Mouse (Mus musculus) intestine, embryonic 14.5 days (tissue): ENCODE results near the gene Gm11562. TPM values are rescaled to one million over a fixed set of nuclear protein-coding genes. Genes with fewer than 3 reads are reported as not detected.
"Not testable (repeated sequence)": the region's sequence is repeated elsewhere in the genome, so short reads cannot be mapped to it uniquely, and the experiment has no call there.

ENCODE experiments used
- ATAC-seq: fragments of 200-750 bp; cut with Nextera tagmentation; replicated peaks from 2 replicates; pipeline ENCODE4 v1.8.0; 2017; ENCODE audit warnings: low read depth, moderate number of reproducible peaks, moderate TSS enrichment, moderate library complexity; ENCODE audit not compliant: low FRiP score, low TSS enrichment
- DNase-seq: peaks from one replicate; pipeline ENCODE4 v3.0.0-alpha.2; 2018; ENCODE audit warnings: low spot score
- H3K27ac ChIP-seq: fragments of 300-500 bp; sonication (generic); 2 replicates; pipeline ENCODE4 v1.5.1; 2014; ENCODE audit warnings: low read depth, mild to moderate bottlenecking, control low read depth
- H3K27me3 ChIP-seq: fragments of 300-500 bp; sonication (generic); replicated peaks from 2 replicates; pipeline ENCODE4 v1.6.1; 2014; ENCODE audit warnings: low read length, control low read depth; ENCODE audit not compliant: control insufficient read depth, insufficient read depth
- H3K36me3 ChIP-seq: fragments of 300-500 bp; sonication (generic); 2 replicates; pipeline ENCODE4 v1.6.1; 2014; ENCODE audit warnings: low read length, control low read depth; ENCODE audit not compliant: control insufficient read depth, insufficient read depth
- H3K4me1 ChIP-seq: fragments of 300-500 bp; sonication (generic); replicated peaks from 2 replicates; pipeline ENCODE4 v1.6.1; 2014; ENCODE audit warnings: low read length, control low read depth, mixed read lengths; ENCODE audit not compliant: control insufficient read depth, insufficient read depth
- H3K4me2 ChIP-seq: fragments of 300-500 bp; sonication (generic); 2 replicates; pipeline ENCODE4 v1.6.1; 2014; ENCODE audit warnings: low read length
- H3K4me3 ChIP-seq: fragments of 300-500 bp; sonication (generic); 2 replicates; pipeline ENCODE4 v1.5.1; 2014; ENCODE audit warnings: low read depth, low read length, control low read depth, mixed read lengths
- H3K9ac ChIP-seq: fragments of 300-500 bp; sonication (generic); 2 replicates; pipeline ENCODE4 v1.6.1; 2014; ENCODE audit warnings: mild to moderate bottlenecking, low read length
- H3K9me3 ChIP-seq: fragments of 300-500 bp; sonication (generic); 2 replicates; pipeline ENCODE4 v1.6.1; 2016; ENCODE audit warnings: low read length, control low read depth; ENCODE audit not compliant: control insufficient read depth
- WGBS: fragments of 180-500 bp; shearing (Covaris S2); extraction: QIAGEN DNeasy Blood & Tissue Kit; methylation state at CpG from one replicate; pipeline ENCODE4 v1.1.7; 2014; 5-methylcytosine and 5-hydroxymethylcytosine counted together
- polyA plus RNA-seq: library from polyadenylated mRNA; unstranded; fragments of >200 nt; fragmentation: Nextera tagmentation; extraction: Ambion mirVana; gene quantifications from 2 replicates; pipeline ENCODE4 v1.2.1, GENCODE M21; 2014

The Gm11562 gene
- polyA plus RNA-seq: not detected in 2 replicates

GRCm38 (mm10) chr11:99620335-99620734, at the start of gene Gm11562:
Gene Gm11562, minus strand, starts transcription at chr11:99620435.
- Histone ChIP-seq H3K4me1 (no peaks in the 10 kb centered on the region), H3K4me3 (no peak within 1 kb of the TSS), H3K4me2 (no peak within 1 kb of the TSS), H3K27me3 (no peaks in the 10 kb centered on the region), H3K27ac (no peak within 1 kb of the TSS), H3K9ac (no peak within 1 kb of the TSS), H3K9me3 (no peaks in the 10 kb centered on the region), H3K36me3 (no peaks in the 10 kb centered on the region)
- 77% methylated on average over 2 of the region's 2 CpGs for WGBS
- DNase-seq (no peak), ATAC-seq (no peak)

DNA sequence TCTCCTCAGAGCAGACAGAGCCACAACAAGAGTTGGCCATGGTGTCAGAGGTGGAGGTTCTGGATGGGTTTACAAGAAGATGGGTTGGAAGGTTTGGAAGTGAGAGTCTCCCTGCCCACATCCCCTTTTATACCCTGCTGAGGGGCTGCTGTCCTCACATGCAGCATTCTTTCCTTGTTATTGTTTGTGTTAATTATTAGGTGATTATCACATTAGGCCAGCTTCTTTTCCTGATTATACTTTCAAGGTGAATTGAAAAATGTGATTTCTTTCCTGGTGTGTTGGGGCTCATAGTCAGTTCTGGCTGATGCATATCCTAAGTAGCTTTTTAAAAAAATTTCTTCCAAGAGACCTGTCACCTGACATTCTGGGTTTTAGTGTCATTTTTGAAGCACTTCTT, 45.6 kb upstream of the Gm11562 start, which contains the start of gene Krtap4-6:
TSS of gene Krtap4-6 (minus strand) at position 101 of the 400 bp plus-strand sequence.
- no peak within 1 kb of the TSS for H3K4me2 ChIP-seq
- H3K4me3 ChIP-seq: no peak within 1 kb of the TSS
- no peaks in the 10 kb centered on the region for H3K9me3 ChIP-seq
- no peaks in the 10 kb centered on the region for H3K36me3 ChIP-seq
- H3K9ac ChIP-seq: no peak within 1 kb of the TSS
- H3K4me1 ChIP-seq: no peaks in the 10 kb centered on the region
- DNase-seq (no peak), ATAC-seq (no peak)
- H3K27me3 ChIP-seq: no peaks in the 10 kb centered on the region
- no peak within 1 kb of the TSS for H3K27ac ChIP-seq

- WGBS: 85% methylated on average over 10 of the region's 10 CpGs
- ATAC-seq: no peak
- Histone ChIP-seq H3K9ac (no peak overlapping the region), H3K27me3 (no peaks in the 10 kb centered on the region), H3K9me3 (no peaks in the 10 kb centered on the region), H3K36me3 (no peaks in the 10 kb centered on the region), H3K27ac (no peak overlapping the region), H3K4me1 (no peaks in the 10 kb centered on the region), H3K4me3 (no peak overlapping the region), H3K4me2 (no peak overlapping the region)
- no peak for DNase-seq
These were observed 42.6 kb upstream of the Gm11562 start for GRCm38 (mm10) chr11:99662802-99663201.

- ATAC-seq (no peak), DNase-seq (no peak)
- Histone ChIP-seq H3K4me1 (no peaks in the 10 kb centered on the region), H3K9me3 (no peaks in the 10 kb centered on the region), H3K27me3 (no peaks in the 10 kb centered on the region), H3K4me3 (no peak overlapping the region), H3K4me2 (no peak overlapping the region), H3K9ac (no peak overlapping the region), H3K27ac (no peak overlapping the region), H3K36me3 (no peaks in the 10 kb centered on the region)
- 80% methylated on average over 4 of the region's 4 CpGs for WGBS
These were observed 39.0 kb upstream of the Gm11562 start for GRCm38 (mm10) chr11:99659256-99659655.

GRCm38 (mm10) chr11:99658467-99659010, 38.3 kb upstream of the Gm11562 start, which contains the start of gene Gm11563:
Gene Gm11563, minus strand, starts transcription at chr11:99658960.
- not testable (repeated sequence) for ATAC-seq, H3K9me3 ChIP-seq, DNase-seq, H3K27ac ChIP-seq, H3K27me3 ChIP-seq, H3K4me3 ChIP-seq, H3K4me2 ChIP-seq, H3K9ac ChIP-seq, H3K4me1 ChIP-seq, H3K36me3 ChIP-seq
- 58% methylated on average over 10 of the region's 10 CpGs for WGBS

- WGBS: 41% methylated on average over 5 of the region's 5 CpGs
- Histone ChIP-seq H3K4me3 (no peak overlapping the region), H3K4me1 (no peaks in the 10 kb centered on the region), H3K27me3 (no peaks in the 10 kb centered on the region), H3K9me3 (no peaks in the 10 kb centered on the region), H3K9ac (no peak overlapping the region), H3K27ac (no peak overlapping the region), H3K4me2 (no peak overlapping the region), H3K36me3 (no peaks in the 10 kb centered on the region)
- no peak for DNase-seq
- ATAC-seq: no peak
These were observed 36.8 kb upstream of the Gm11562 start for GRCm38 (mm10) chr11:99657051-99657450.

DNA sequence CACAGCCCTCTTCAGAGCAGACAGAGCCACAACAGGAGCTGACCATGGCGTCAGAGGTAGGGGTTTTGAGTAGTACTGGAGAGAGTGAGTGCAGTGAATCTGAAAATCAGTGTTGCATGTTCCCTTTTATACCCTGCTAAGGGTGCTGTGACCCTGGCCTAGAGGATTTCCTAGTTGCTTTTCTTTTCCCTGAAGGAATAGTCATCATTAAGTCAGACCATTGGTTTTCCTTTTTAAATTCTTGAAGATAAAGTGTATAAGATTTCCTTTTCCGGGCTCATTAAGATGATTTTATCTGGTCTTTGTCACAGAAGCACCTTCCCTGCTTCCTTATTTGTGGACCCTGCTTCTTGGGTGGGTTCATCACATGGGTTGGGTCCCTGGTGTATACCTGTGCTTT, 29.9 kb upstream of the Gm11562 start, which contains the start of gene Gm11555:
TSS of gene Gm11555 (minus strand) at position 101 of the 400 bp plus-strand sequence.
- Histone ChIP-seq H3K4me2 (no peak within 1 kb of the TSS), H3K4me1 (no peaks in the 10 kb centered on the region), H3K27me3 (no peaks in the 10 kb centered on the region), H3K36me3 (no peaks in the 10 kb centered on the region), H3K9ac (no peak within 1 kb of the TSS), H3K4me3 (no peak within 1 kb of the TSS), H3K9me3 (no peaks in the 10 kb centered on the region), H3K27ac (no peak within 1 kb of the TSS)
- ATAC-seq (no peak), DNase-seq (no peak)
- 84% methylated on average over 2 of the region's 2 CpGs for WGBS

DNA sequence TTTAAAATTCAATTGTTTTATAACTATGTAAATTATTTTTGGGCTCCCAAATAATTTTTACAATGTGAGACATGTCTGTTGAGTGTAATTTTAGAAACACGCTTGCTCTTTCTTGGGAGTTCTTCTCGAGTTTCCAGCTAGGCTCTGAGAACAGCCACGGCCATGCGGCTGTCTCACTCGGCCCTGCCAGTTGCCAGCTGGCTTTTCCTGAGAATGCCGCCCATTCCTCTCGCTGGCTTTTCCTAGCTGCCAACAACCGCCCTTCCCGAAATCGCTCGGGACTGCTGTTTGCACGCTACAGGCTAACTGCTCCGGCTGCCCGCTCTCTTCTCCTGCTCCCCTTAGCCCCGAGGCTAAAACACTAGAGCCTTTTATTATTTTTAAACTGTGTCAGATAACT, 26.2 kb upstream of the Gm11562 start:
- DNase-seq (no peak), ATAC-seq (no peak)
- H3K9me3 ChIP-seq: no peaks in the 10 kb centered on the region
- no peak overlapping the region for H3K4me3 ChIP-seq
- H3K36me3 ChIP-seq: no peaks in the 10 kb centered on the region
- no peaks in the 10 kb centered on the region for H3K4me1 ChIP-seq
- no peaks in the 10 kb centered on the region for H3K27me3 ChIP-seq
- no peak overlapping the region for H3K27ac ChIP-seq
- no peak overlapping the region for H3K9ac ChIP-seq
- no peak overlapping the region for H3K4me2 ChIP-seq
- 86% methylated on average over 15 of the region's 15 CpGs for WGBS

- no peak for ATAC-seq
- Histone ChIP-seq H3K4me1 (no peaks in the 10 kb centered on the region), H3K27ac (no peak overlapping the region), H3K4me3 (no peak overlapping the region), H3K4me2 (no peak overlapping the region), H3K9me3 (no peaks in the 10 kb centered on the region), H3K36me3 (no peaks in the 10 kb centered on the region), H3K9ac (no peak overlapping the region), H3K27me3 (no peaks in the 10 kb centered on the region)
- 74% methylated on average over 3 of the region's 3 CpGs for WGBS
- no peak for DNase-seq
These were observed 24.1 kb upstream of the Gm11562 start for GRCm38 (mm10) chr11:99644351-99644750.
